Mouse (Mus musculus) liver, postnatal 0 days (tissue): ENCODE data around the gene Ablim1.

Experiments used
- CTCF ChIP-seq: sonication (generic); IDR thresholded peaks from 2 replicates; pipeline ENCODE4 v1.5.1; 2016; ENCODE audit warnings: antibody characterized with exemption, low read depth
- EP300 ChIP-seq: IDR thresholded peaks from 2 replicates; pipeline ENCODE4 v1.6.1; 2016; ENCODE audit warnings: antibody characterized with exemption, low read depth, mild to moderate bottlenecking

- TF ChIP-seq EP300 (no peak), CTCF (no peak)
Measured at GRCm38 (mm10) chr19:57189427-57189826, 125.3 kb downstream of the Ablim1 start.
